Mouse (Mus musculus): ENCODE measurements at regions not wholly inside any gene's neighbourhood (a gene's known extent, or its start where the extent isn't known, plus 50 kb on each side); places are given as distances from the start of the nearest gene placed in this dataset.

GRCm38 (mm10) chr4:12538043-12538442 lies 366.2 kb upstream of the Fam92a start:
- DNase-seq (ENCODE audit: low spot score in 2 of 2) = no peak

GRCm38 (mm10) chr4:12534151-12534550 lies 362.3 kb upstream of the Fam92a start:
- no peak for DNase-seq (ENCODE audit: low spot score in 2 of 2)

- no peak for DNase-seq (ENCODE audit: low spot score in 2 of 2)
These were observed 361.1 kb upstream of the Fam92a start for GRCm38 (mm10) chr4:12532961-12533360.

GRCm38 (mm10) chr4:12522358-12522757 lies 350.5 kb upstream of the Fam92a start:
- DNase-seq (ENCODE audit: low spot score in 2 of 2) = no peak

GRCm38 (mm10) chr4:12521246-12521645 lies 349.4 kb upstream of the Fam92a start:
- DNase-seq (ENCODE audit: low spot score in 2 of 2) = no peak

- DNase-seq (ENCODE audit: low spot score in 2 of 2) = no peak
These were observed 344.7 kb upstream of the Fam92a start for GRCm38 (mm10) chr4:12516497-12516896.

- peak; percentile 83 to 94 for DNase-seq (ENCODE audit: low spot score in 2 of 2)
These were observed 340.0 kb upstream of the Fam92a start for GRCm38 (mm10) chr4:12511656-12512385.

- peak in 1 of 2 experiments; percentile 30 for DNase-seq (ENCODE audit: low spot score in 2 of 2)
These were observed 335.2 kb upstream of the Fam92a start for GRCm38 (mm10) chr4:12506851-12507551.

GRCm38 (mm10) chr4:12501086-12501485 lies 329.3 kb upstream of the Fam92a start:
- no peak for DNase-seq (ENCODE audit: low spot score in 2 of 2)

- no peak for DNase-seq (ENCODE audit: low spot score in 2 of 2)
These were observed 326.6 kb upstream of the Fam92a start for GRCm38 (mm10) chr4:12498426-12498825.

GRCm38 (mm10) chr4:12492468-12492867 lies 320.7 kb upstream of the Fam92a start:
- no peak for DNase-seq (ENCODE audit: low spot score in 2 of 2)

- no peak for DNase-seq (ENCODE audit: low spot score in 2 of 2)
These were observed 319.5 kb upstream of the Fam92a start for GRCm38 (mm10) chr4:12491306-12491705.

- DNase-seq (ENCODE audit: low spot score in 2 of 2) = no peak
These were observed 318.3 kb upstream of the Fam92a start for GRCm38 (mm10) chr4:12490066-12490465.

GRCm38 (mm10) chr4:12489358-12489757 lies 317.5 kb upstream of the Fam92a start:
- no peak for DNase-seq (ENCODE audit: low spot score in 2 of 2)

- DNase-seq (ENCODE audit: low spot score in 2 of 2) = no peak
These were observed 309.7 kb upstream of the Fam92a start for GRCm38 (mm10) chr4:12481481-12481880.

GRCm38 (mm10) chr4:12476717-12477116 lies 304.9 kb upstream of the Fam92a start:
- no peak for DNase-seq (ENCODE audit: low spot score in 2 of 2)

GRCm38 (mm10) chr4:12474981-12475568 lies 303.3 kb upstream of the Fam92a start:
- no peak for DNase-seq (ENCODE audit: low spot score in 2 of 2)

- DNase-seq (ENCODE audit: low spot score in 2 of 2) = no peak
These were observed 302.6 kb upstream of the Fam92a start for GRCm38 (mm10) chr4:12474421-12474820.

GRCm38 (mm10) chr4:12461701-12462100 lies 289.9 kb upstream of the Fam92a start:
- DNase-seq (ENCODE audit: low spot score in 2 of 2) = no peak

GRCm38 (mm10) chr4:12461251-12461650 lies 289.4 kb upstream of the Fam92a start:
- no peak for DNase-seq (ENCODE audit: low spot score in 2 of 2)

GRCm38 (mm10) chr4:12457978-12458597 lies 286.3 kb upstream of the Fam92a start:
- no peak for DNase-seq (ENCODE audit: low spot score in 2 of 2)

GRCm38 (mm10) chr4:12452086-12452485 lies 280.3 kb upstream of the Fam92a start:
- peak; percentile 15 to 40 for DNase-seq (ENCODE audit: low spot score in 2 of 2)
